Mouse (Mus musculus) intestine, embryonic 14.5 days (tissue): ENCODE results near the gene Dcps. TPM values are rescaled to one million over a fixed set of nuclear protein-coding genes. Genes with fewer than 3 reads are reported as not detected.
"Not testable (repeated sequence)": the region's sequence is repeated elsewhere in the genome, so short reads cannot be mapped to it uniquely, and the experiment has no call there.

Source experiments
- ATAC-seq: fragments of 200-750 bp; cut with Nextera tagmentation; replicated peaks from 2 replicates; pipeline ENCODE4 v1.8.0; 2017; ENCODE audit warnings: low read depth, moderate number of reproducible peaks, moderate TSS enrichment, moderate library complexity; ENCODE audit not compliant: low FRiP score, low TSS enrichment
- DNase-seq: peaks from one replicate; pipeline ENCODE4 v3.0.0-alpha.2; 2018; ENCODE audit warnings: low spot score
- H3K27ac ChIP-seq: fragments of 300-500 bp; sonication (generic); 2 replicates; pipeline ENCODE4 v1.5.1; 2014; ENCODE audit warnings: low read depth, mild to moderate bottlenecking, control low read depth
- H3K27me3 ChIP-seq: fragments of 300-500 bp; sonication (generic); replicated peaks from 2 replicates; pipeline ENCODE4 v1.6.1; 2014; ENCODE audit warnings: low read length, control low read depth; ENCODE audit not compliant: control insufficient read depth, insufficient read depth
- H3K36me3 ChIP-seq: fragments of 300-500 bp; sonication (generic); 2 replicates; pipeline ENCODE4 v1.6.1; 2014; ENCODE audit warnings: low read length, control low read depth; ENCODE audit not compliant: control insufficient read depth, insufficient read depth
- H3K4me1 ChIP-seq: fragments of 300-500 bp; sonication (generic); replicated peaks from 2 replicates; pipeline ENCODE4 v1.6.1; 2014; ENCODE audit warnings: low read length, control low read depth, mixed read lengths; ENCODE audit not compliant: control insufficient read depth, insufficient read depth
- H3K4me2 ChIP-seq: fragments of 300-500 bp; sonication (generic); 2 replicates; pipeline ENCODE4 v1.6.1; 2014; ENCODE audit warnings: low read length
- H3K4me3 ChIP-seq: fragments of 300-500 bp; sonication (generic); 2 replicates; pipeline ENCODE4 v1.5.1; 2014; ENCODE audit warnings: low read depth, low read length, control low read depth, mixed read lengths
- H3K9ac ChIP-seq: fragments of 300-500 bp; sonication (generic); 2 replicates; pipeline ENCODE4 v1.6.1; 2014; ENCODE audit warnings: mild to moderate bottlenecking, low read length
- H3K9me3 ChIP-seq: fragments of 300-500 bp; sonication (generic); 2 replicates; pipeline ENCODE4 v1.6.1; 2016; ENCODE audit warnings: low read length, control low read depth; ENCODE audit not compliant: control insufficient read depth
- WGBS: fragments of 180-500 bp; shearing (Covaris S2); extraction: QIAGEN DNeasy Blood & Tissue Kit; methylation state at CpG from one replicate; pipeline ENCODE4 v1.1.7; 2014; 5-methylcytosine and 5-hydroxymethylcytosine counted together
- polyA plus RNA-seq: library from polyadenylated mRNA; unstranded; fragments of >200 nt; fragmentation: Nextera tagmentation; extraction: Ambion mirVana; gene quantifications from 2 replicates; pipeline ENCODE4 v1.2.1, GENCODE M21; 2014

Dcps gene
- polyA plus RNA-seq, 1 experiment from 2014 or later: 85.7 TPM

DNA sequence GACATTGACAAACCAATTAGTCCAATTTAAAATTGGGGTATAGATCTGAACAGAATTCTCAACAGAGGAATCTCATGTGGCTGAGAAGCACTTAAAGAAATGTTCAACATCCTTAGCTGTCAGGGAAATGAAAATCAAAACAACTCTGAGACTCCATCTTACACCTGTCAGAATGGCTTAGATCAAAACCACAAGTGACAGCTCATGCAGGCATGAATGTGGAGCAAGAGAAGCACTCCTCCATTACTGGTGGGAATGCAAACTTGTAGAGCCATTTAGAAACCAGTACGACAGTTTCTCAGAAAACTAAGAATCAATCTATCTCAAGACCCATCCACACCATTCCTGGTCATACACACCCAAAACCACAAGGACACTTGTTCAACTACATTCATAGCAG lies 22.9 kb downstream of the Dcps start:
- Histone ChIP-seq H3K4me3 (no peak overlapping the region), H3K9ac (no peak overlapping the region), H3K4me2 (no peak overlapping the region), H3K36me3 (no peaks in the 10 kb centered on the region), H3K4me1 (no peaks in the 10 kb centered on the region), H3K27me3 (no peaks in the 10 kb centered on the region), H3K9me3 (no peaks in the 10 kb centered on the region), H3K27ac (no peak overlapping the region)
- ATAC-seq: no peak
- no peak for DNase-seq
- 86% methylated on average over 1 of the region's 1 CpGs for WGBS

DNA sequence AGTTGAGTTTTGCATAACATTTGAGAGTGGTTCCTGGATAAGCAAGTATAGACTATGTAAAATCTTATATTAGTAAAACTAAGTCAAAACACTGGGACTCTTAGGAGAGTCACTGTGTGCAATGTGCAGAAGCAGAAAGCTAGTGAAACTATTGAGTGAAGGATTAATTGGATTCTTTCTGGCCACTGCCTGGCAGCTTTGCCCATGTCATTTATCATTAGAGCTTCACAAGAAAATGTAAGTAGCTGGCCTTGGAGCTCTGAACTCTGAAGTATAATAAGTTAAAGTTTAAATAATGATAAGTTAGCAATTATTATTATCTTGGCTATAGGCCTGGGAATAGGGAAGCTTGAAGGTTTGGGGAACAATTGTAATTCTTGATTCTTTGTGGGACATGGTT lies 27.0 kb downstream of the Dcps start:
- not testable (repeated sequence) for H3K4me1 ChIP-seq, H3K27ac ChIP-seq, ATAC-seq, H3K36me3 ChIP-seq, H3K4me3 ChIP-seq, H3K9me3 ChIP-seq, H3K4me2 ChIP-seq, DNase-seq, H3K9ac ChIP-seq, H3K27me3 ChIP-seq

DNA sequence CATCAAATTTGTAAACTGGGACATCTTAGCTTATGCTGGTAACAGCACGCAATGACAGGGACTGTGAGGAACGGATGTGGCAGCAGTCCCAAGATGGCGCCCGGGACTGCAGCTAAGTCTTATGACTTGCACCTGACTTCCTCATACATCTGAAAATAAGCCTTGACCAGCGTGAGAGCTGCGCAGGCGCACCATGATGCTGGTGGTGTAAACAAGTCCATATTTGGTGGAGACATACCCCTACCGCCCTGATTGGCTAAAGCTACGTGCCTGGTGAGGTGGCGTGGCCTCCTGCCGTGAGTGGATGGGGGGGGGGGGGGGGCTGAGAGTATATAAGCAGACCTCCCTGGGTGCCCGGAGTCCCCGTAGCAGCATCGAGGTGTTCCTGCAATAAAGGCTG lies 28.6 kb downstream of the Dcps start:
- 92% methylated on average over 14 of the region's 14 CpGs for WGBS
- H3K4me3 ChIP-seq, H3K36me3 ChIP-seq, ATAC-seq, H3K9me3 ChIP-seq, H3K4me1 ChIP-seq, H3K9ac ChIP-seq, DNase-seq, H3K4me2 ChIP-seq, H3K27me3 ChIP-seq, H3K27ac ChIP-seq: not testable (repeated sequence)

DNA sequence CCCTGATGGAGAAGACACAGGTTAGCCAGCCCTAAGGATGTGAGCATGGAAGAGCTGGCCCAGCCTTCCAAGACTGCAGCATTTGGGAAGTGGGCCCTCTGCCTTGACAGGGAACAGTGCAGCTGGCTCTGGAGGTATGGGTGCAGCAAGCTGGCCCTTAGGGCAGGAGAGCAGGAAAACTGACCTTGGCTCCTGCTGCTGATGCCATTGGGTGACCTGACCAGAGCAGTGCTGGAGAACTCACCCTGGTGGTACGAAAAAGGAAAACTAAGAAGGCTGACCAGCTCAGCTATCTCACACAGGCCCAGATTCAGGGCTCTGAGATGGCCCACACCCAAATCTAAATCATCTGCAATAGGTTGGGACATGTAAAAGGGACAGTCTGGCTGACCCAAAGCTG lies 30.0 kb downstream of the Dcps start:
- 92% methylated on average over 1 of the region's 1 CpGs for WGBS
- H3K9ac ChIP-seq: no peak overlapping the region
- H3K4me3 ChIP-seq: no peak overlapping the region
- no peak for ATAC-seq
- H3K4me1 ChIP-seq: no peaks in the 10 kb centered on the region
- no peak for DNase-seq
- H3K27ac ChIP-seq: no peak overlapping the region
- no peaks in the 10 kb centered on the region for H3K9me3 ChIP-seq
- H3K36me3 ChIP-seq: no peaks in the 10 kb centered on the region
- no peaks in the 10 kb centered on the region for H3K27me3 ChIP-seq
- no peak overlapping the region for H3K4me2 ChIP-seq

DNA sequence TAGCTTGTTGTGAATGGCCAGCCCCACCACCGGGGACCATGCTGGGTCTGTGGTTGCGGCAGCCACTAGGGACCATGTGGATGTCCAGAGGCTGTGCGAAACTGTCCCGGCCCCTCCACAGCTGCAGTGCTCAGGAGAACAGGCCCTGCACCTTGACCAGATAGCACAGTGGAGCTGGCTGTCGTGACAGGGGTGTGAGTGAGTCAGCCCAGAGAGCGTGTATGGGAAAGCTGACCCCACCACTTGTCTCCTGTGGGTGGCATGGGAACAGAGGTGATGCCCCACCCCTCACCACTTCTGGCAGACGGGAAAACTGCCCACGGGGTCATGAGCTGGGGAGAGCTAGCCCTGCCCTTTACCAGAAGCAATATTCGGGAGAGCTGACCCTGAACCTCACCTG lies 30.7 kb downstream of the Dcps start:
- ATAC-seq (no peak), DNase-seq (no peak)
- Histone ChIP-seq H3K27ac (no peak overlapping the region), H3K9ac (no peak overlapping the region), H3K4me2 (no peak overlapping the region), H3K9me3 (no peaks in the 10 kb centered on the region), H3K4me3 (no peak overlapping the region), H3K27me3 (no peaks in the 10 kb centered on the region), H3K36me3 (no peaks in the 10 kb centered on the region), H3K4me1 (no peaks in the 10 kb centered on the region)
- 86% methylated on average over 9 of the region's 9 CpGs for WGBS

DNA sequence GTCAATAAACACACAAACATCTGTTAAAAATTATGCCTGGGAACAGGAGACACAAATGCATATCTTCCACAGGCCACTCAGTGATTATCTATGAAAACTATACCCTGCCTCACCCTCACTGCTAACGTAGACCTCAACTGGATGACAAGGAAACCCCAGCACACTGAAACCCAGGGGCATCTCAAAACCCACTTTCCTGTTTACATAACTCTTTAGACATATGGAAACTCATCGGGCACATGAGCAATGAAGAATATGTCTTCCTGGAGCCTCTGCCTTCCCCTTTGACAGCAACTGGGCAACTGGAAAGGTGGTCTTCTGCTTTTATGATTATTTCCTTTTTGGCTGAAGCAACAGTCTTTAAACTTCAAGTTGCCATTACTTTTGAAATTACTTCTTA lies 33.6 kb downstream of the Dcps start:
- 69% methylated on average over 2 of the region's 2 CpGs for WGBS
- no peaks in the 10 kb centered on the region for H3K36me3 ChIP-seq

DNA sequence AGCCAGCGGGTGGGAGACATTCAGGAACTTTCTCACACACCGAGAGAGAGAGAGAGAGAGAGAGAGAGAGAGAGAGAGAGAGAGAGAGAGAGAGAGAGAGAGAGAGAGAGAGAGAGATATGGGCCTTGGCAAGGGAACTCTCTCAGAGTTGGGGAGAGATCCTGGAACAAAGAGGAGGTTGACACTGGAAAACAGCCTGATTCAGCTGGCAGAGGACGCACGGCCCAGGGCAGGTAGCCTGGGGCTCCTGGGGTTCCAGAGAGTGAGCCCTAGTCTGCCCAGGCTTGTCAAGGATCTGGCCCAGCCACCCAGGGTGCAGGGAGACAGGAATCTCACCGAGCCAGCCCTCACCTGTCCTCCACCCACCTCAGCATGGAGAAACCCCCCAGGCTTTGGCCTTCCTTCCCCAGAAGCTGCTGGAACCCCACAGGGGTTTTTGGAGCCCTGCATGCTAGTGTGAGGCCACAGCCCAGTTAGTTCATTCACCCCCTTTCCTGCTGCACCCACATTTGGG lies 36.6 kb downstream of the Dcps start:
- Histone ChIP-seq H3K4me2 (no peak overlapping the region), H3K4me3 (no peak overlapping the region), H3K9ac (no peak overlapping the region), H3K4me1 (no peaks in the 10 kb centered on the region), H3K27ac (no peak overlapping the region), H3K9me3 (no peaks in the 10 kb centered on the region), H3K27me3 (no peaks in the 10 kb centered on the region), H3K36me3 (peaks cover 4% of the 10 kb centered on the region; the same call in 1 of the 2 replicates)
- no peak for ATAC-seq
- DNase-seq: no peak
- 83% methylated on average over 5 of the region's 5 CpGs for WGBS

More for the DNA sequence above, 33.6 kb downstream of the Dcps start:
- Histone ChIP-seq H3K4me2 (no peak overlapping the region), H3K9me3 (no peaks in the 10 kb centered on the region), H3K4me3 (no peak overlapping the region), H3K27me3 (no peaks in the 10 kb centered on the region), H3K4me1 (no peaks in the 10 kb centered on the region), H3K27ac (no peak overlapping the region), H3K9ac (no peak overlapping the region)
- ATAC-seq (no peak), DNase-seq (no peak)

DNA sequence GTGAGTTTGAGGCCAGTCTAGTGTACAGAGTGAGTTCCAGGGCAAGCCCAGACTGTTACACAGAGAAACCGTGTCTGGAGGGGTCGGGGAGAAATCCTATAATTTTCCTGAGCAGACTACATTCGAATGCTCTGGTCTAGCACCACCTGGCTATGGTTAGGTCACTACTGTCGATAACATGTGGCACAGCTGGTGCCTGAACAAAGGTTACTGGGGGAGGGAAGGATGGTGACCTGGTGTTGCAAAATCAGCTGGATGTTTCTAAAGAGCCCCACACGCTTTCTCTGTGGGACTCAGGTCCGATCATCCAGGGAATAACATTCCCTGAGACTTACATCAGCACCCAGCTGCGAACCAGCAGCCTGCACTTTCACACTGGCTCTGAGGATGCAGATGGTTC lies 37.8 kb downstream of the Dcps start:
- no peak for ATAC-seq
- no peaks in the 10 kb centered on the region for H3K27me3 ChIP-seq
- 79% methylated on average over 7 of the region's 7 CpGs for WGBS
- H3K9me3 ChIP-seq: no peaks in the 10 kb centered on the region
- H3K9ac ChIP-seq: no peak overlapping the region
- peaks cover 4% of the 10 kb centered on the region; the same call in 1 of the 2 replicates for H3K36me3 ChIP-seq
- DNase-seq: no peak
- no peak overlapping the region for H3K27ac ChIP-seq
- no peak overlapping the region for H3K4me3 ChIP-seq
- H3K4me1 ChIP-seq: no peaks in the 10 kb centered on the region
- no peak overlapping the region for H3K4me2 ChIP-seq

DNA sequence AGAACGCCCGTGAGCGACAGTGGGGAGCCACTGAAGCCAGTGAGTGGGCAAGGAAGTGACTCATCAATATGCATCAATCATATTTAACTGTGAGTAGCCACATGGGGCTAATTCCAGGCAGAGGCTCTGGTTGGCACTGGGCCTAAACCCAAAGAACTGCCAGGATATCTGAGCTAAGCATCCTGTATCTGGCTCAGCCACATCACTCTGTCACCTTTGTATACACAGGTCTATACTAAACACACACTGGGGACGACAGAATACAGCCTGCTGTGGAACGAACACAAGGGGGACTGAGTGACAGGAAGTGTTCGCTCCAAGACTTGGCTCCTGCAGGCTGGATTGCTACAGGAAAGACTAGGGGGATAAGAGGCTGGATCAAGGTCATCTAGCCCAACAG lies 40.3 kb downstream of the Dcps start:
- H3K4me2 ChIP-seq: no peak overlapping the region
- no peak for DNase-seq
- 65% methylated on average over 6 of the region's 6 CpGs for WGBS
- H3K9ac ChIP-seq: no peak overlapping the region
- no peak overlapping the region for H3K4me3 ChIP-seq
- no peaks in the 10 kb centered on the region for H3K4me1 ChIP-seq
- H3K9me3 ChIP-seq: no peaks in the 10 kb centered on the region
- no peak overlapping the region for H3K27ac ChIP-seq
- H3K36me3 ChIP-seq: peaks cover 4% of the 10 kb centered on the region; the same call in 1 of the 2 replicates
- ATAC-seq: no peak
- no peaks in the 10 kb centered on the region for H3K27me3 ChIP-seq
